Mouse (Mus musculus): ENCODE measurements around the gene Zcchc2.

The Zcchc2 gene

DNA sequence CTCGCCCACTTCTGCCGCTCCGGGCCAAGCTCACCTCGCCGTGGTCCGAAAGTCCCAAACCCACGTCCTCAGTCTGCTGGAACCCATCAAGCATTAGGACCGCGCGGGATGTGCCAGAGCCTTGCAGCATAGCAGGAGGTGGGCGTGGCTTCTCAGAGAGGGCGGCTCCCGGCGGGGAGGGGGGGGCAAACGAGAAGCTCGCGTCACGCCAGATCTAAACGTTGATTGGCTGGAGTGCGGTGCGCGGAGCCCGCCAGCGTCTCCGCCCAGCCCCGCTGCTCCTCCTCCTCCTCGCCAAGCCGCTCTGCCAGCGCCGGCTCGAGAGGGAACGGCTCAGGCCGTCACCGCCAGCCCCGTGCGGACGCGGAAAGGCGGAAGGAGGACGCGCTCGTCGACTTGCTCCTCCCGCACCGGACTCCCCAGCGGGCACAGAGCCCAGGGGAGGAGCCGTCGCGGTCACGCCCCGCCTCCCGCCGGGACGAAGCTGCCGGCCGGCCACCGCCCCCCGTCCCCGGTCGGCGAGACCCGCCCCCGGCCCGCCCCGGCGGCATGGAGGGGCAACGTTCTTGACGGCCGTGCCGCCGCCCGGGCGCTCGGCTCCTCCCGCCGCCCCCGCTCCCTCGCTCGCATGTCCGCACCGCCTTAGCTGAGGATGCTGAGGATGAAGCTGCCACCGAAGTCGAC is at the start of gene Zcchc2:
TSS of gene Zcchc2 (plus strand) at position 269 of the 684 bp plus-strand sequence.
- DNase-seq (ENCODE audit: low read depth, low spot score): peak; percentile 97

DNA sequence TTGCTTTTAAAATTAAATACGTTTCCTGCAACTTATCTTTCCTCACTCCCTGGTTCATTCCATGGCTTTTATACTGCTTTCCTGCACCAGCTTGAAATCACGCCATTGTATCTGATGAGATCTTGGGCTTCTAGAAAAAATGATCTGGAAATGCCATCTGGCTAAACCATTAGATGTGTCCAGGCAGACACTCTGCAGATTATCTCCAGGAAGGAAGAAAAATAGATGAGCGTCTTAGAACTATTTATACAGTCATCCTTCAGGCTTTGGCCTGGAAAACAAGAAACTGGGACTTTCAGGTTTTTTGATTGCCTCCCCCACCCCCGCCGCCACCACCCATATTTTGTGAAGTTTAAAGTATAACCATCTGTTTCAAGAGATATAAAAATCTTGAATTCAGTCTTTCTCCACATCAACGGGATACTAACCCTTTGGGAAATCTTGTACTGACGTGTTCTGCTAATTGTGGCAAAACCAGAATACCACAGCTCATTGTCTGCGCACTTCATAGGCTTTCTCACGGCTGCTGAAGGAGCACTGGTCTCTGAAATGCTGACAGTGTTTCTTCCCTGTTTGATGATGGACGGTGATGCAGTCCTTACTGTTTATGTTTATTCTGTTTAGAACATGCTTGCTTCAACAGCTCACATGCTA is 45.2 kb upstream of the Zcchc2 start:
- DNase-seq (ENCODE audit: low read depth, low spot score): no peak

DNA sequence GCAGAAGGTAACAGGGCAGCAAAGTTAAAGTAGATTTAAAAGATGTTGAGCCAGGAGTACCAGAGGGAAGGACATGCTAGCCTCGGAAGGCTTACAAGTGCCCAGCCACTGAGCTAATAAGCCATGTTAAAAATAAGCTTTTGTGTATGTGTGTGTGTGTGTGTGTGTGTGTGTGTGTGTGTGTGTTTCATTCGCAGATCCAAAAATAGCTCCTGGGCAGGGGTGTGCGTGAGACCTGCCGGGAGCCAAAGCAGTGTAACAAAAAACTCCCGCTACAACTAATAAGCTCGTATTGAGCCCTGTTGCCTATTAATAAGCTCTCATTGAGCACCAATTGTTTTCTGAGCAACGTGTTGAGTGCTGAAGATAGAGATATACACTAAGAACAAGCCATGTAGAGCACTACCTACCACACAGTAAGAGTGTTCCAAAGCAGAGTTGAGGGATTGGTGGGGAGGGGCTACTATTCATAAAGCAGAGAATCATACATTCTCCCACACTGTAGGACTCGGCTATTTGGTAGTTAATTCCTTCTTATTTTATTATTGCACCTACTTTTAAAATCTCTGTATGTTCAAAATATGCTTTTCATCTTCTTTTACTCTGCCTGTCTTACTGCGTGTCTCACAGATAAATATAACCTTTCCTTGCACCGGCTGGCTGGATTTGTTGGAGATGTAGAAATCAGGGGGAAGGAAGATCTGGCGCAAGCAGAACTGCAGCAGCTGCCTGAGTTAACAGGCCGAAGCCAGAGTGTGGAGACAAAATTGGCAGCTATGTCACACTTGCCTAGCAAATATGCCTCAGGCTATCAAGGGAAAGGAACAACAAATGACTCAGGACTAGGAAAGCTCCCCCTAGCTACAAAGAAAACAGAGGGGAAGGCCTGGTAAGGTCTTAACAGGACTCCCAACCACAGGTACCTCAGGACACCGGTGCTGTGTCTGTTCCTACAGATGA is 43.3 kb upstream of the Zcchc2 start:
- no peak for DNase-seq (ENCODE audit: low read depth, low spot score)

DNA sequence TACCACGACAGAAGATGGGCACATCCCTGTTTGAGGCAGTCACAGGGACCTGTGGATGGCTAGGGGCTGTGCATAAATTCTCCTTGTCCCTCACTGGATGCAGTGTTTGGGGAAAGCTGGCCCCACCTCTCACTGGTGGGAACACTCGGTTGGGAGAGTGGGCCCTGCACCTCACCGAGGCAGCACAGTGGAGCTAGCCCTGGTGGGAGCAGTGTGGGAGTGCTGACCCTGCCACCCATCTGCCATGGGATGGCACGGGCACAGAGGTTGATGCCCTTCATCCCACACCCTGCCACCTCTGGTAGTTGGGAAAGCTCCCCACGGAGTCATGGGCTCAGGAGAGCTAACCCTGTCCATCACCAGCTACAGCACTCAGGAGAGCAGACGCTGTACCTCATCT is 41.9 kb upstream of the Zcchc2 start:
- no peak for DNase-seq (ENCODE audit: low read depth, low spot score)

DNA sequence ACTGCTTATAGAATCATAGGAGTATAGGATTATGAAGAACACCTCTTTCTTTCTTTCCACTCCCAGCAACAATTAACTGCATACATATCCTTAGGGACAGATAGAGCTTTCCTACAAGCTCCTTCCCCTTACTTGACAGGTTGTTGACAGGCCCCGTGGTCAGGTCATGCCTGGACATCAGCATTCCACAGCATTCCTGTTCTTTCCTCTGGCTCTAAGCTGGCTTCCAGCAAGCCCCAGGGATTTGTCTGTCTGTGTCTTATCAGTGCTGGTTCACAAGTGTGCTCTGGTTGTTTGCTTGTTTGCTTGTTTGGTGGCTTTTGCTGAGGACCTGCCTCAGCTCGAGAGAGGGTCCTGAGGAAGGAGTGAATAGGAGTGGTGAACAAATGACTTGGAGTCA is 36.6 kb upstream of the Zcchc2 start:
- DNase-seq (ENCODE audit: low read depth, low spot score): no peak

DNA sequence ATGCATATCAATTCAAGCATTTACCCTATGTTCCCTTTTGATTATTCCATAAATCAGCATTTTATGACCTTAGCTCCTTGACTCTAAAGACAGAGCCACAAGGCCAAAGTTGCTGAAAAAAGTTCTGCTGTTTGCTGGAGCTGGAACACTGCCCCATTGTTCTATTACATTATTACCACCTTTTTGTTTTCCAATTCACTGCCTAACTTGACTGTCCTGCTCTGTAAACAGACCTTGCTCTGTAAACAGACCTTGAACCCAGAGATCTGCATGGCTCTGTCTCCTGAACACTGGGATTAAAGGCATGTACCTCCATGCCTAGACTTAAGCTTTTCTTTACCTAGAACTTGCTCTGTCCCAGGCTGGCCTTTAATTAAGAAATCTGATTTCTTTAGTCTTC is 36.2 kb upstream of the Zcchc2 start:
- no peak for DNase-seq (ENCODE audit: low read depth, low spot score)

DNA sequence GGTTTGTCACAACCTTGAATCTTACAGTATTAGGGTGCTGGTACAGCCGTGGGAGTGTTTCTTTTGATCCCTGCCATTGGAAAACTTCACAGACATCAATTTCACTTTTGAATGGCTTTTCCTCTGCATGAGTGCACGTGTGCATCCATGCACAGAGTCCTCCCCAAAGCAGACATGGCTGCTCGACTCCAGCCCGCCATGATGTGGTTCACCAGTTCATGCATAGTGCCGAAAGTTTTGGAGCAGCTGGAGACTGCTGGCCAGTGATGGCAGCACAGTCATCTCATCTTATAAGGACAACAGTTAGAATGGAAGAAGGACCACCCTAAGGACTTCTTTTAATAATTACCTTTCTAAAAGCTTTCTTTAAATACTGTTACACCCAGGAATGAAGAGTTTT is 34.1 kb upstream of the Zcchc2 start:
- no peak for DNase-seq (ENCODE audit: low read depth, low spot score)

DNA sequence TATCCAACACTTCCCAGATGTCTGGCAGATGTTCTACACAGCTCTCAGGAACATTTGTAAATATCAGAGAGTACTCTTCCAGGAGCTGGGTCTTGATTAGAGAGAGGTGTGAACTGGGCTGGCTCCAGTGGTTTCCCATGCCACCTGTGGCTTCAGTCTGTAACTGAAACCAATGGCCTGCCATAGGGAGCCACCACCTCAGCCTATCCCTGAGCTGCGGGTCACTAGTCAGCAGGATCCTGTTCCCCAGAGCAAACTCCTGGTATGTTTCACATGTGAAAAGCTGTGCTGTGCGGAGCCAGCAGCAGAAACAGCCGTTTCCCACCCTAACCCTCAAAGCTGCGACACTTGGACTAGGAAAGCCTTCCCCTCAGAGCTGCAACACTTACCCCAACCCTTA is 28.7 kb upstream of the Zcchc2 start:
- no peak for DNase-seq (ENCODE audit: low read depth, low spot score)

DNA sequence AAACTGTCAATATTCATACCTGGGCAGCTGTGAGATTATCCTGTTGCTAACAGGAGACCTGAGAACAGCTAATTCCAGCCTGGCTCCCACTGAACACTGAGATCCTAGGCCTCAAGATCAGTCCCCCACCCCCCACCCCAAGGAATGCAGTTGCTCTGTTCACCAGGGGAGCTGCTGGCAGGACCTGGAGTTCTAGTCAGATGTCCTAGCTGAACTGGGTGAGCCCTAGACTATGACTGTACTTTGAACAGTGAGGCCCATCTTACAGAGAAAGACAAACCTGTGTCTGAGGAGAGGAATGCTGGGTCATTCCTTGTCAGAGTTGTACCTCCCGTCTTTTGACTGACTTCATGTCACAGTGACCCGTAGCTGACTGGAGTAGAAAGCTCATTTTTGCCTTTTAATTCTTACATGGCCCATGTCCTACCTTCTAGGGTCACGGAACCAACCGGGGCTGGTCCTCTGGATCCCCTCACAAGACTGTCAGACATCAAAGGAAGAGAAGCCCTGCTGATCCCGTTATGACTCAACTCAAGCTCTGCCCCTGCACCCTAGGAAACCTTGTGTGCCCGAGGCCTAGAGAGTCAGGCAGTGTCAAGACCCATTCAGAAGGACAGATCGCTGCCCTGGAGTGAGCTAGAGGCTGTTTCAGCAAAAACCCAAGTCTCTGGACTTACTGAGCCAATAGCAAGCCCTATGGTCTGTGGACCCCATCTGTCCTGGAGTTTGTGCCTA is 28.0 kb upstream of the Zcchc2 start:
- no peak for DNase-seq (ENCODE audit: low read depth, low spot score)

DNA sequence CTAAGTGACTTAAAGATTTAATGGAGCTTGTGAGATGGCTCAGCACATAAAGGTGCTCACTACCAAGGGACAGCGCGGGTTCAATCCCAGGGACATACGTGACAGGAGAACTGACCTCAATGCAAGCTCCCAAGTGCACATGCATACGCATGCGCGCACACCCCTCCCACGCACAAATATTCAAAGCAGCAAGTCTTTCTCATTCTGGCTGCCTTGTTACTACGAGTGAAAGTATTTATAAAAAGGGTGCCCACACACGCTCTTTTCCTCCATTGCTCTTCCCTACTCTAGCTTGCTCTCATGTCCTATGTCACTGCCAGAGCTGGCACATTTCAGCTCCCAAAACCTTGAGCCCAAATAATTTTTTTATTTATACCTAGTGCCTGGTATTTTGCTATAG is 27.4 kb upstream of the Zcchc2 start:
- no peak for DNase-seq (ENCODE audit: low read depth, low spot score)

DNA sequence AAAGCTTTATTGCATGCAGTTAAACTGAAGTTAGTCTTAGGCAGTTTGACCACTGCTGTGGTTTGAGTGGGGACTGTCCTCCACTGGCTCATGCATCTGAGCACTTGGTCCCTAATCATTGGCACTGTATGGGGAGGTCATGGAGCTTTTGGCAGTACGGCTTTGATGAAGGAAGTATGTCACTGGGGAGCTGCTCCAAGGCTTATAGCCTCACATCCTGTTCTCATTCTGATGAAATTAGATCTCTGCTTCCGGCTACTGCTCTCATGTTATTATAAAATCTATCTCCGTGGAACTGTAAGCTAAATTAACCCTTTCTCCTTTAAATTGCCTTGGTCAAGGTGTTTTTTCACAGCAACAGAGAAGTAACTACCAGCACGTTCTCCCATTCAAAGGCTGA is 25.7 kb upstream of the Zcchc2 start:
- no peak for DNase-seq (ENCODE audit: low read depth, low spot score)

DNA sequence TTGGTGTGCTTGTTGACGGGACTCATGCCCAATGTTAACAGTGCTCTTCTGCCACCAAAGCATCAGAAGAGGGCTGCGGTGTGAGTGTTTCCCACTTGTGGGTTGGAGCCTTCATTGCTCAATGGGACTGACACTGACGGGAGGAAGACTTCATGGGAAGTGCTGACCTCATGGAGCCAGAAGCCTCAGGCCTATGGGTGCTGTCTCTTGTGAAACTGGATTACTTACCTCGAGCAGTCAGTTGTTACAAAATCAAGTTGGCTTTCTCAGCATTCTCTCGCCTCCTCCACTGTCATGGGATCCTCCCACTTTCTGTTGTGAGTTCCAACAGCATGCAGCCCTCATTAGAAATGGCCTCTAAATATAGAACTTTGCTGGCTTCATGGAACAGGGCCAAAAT is 25.0 kb upstream of the Zcchc2 start:
- no peak for DNase-seq (ENCODE audit: low read depth, low spot score)

DNA sequence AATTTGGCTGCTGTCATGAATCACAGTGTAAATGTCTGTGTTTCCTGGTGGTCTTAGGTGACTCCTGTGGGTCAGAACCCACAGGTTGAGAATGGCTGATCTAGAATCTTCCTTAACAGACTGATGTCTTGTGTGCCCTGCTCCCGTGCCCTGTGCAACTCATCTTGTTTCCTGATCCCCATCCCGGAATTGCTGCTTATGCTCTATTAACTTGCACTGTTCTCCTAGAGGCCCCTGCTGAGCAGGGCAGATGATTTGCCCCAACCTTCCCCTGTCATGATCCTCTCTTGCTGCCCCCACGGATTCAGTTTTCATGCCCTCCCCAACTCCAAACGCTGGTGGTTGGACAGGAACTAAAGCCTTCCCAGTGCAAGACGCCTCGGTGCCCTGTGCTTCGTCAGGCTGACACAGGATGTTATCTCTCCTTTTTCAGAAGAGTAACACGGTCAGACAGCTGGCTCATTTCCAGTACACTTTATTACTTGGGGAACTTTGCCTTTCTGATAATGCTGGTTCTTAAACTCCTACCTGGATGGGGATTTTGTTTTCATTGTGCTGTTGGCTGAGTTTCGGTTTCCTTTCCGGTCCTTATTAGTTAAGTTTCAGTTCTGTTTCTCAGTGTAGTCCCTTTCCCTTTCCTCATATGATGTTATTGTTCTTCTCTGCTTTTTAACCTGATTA is 18.6 kb upstream of the Zcchc2 start:
- no peak for DNase-seq (ENCODE audit: low read depth, low spot score)

DNA sequence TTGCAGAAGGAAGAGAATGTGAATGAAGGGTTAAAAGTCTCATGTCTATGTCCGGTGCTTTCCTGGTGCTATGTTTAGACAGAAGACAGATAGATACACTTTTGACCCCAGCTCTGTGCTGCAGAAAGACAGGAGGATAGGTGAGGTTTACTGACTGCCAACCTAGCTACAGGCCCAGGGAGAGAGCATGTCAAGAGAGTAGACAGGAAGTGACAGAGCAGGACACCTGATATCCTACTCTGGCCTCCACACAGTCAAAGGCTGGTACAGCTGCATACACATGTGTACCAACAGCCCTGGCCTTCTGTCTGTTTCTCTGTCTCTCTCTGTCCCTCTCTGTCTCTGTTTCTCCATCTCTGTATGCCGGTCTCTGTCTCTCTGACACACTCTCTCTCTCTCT is 16.2 kb upstream of the Zcchc2 start:
- DNase-seq (ENCODE audit: low read depth, low spot score): no peak

DNA sequence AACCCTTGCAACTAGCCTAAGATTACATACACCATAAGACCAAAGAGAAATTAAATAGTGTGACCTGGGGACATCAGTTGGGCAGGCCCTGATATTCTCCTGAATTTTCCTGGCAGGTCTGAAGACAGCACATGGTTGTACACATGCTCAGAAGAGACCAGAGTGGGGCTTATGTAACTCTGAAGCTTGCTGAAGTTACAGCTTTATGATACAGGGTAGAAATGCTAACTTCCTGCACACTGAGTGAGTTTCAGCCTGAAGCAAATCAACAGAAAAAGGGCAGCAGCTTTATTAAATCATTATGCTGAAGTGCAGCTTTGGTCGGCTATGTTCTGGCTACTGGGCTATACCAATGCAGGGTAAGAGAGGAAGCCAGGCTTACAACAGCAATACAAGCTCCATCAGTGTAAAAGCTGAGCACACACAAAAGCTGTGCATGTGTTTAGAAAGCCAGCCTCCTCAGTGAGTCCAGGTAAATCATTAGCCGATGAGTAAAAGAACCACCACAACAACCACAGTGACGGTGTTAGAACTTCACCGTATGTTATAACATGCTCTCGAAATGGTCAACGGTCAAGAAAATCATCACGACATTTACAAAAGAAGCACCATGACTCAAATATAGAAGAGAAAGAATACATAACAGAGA is 12.6 kb upstream of the Zcchc2 start:
- no peak for DNase-seq (ENCODE audit: low read depth, low spot score)

DNA sequence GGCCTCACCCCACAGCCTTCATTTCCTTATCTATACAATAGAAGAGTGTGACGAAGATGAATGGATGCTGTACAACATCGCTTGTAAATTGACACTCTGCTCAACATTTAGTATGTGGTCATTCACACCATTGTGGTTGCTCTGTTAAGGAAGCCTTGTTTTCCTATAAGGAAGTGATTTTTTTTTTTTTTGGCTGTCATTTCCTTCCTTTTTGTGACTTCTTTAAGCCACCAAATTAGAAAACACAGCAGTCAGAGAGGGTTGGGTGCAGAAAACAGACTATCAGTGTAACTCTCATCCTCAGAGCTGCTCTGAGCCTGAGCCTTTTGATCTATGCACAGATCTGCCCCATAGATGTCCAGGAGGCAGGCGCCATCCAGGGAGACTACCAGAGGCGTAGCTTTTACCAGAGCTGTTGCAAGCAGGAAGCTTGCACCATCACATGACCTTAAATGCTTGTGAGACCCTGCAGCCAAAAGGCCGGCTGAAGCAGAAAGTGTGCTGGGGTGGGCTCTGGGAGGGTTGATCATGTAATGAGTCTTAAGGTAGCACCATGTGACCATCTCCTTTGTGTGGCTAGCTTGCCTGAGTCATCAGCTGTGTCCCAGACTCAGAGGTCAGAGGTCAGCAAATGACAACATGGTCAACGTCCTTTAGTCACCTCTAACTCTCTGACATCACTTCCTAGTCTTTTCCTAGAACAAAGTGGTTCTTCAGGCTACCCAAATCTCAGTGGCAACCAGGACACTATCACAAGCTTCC is 9.2 kb upstream of the Zcchc2 start:
- DNase-seq (ENCODE audit: low read depth, low spot score): no peak

DNA sequence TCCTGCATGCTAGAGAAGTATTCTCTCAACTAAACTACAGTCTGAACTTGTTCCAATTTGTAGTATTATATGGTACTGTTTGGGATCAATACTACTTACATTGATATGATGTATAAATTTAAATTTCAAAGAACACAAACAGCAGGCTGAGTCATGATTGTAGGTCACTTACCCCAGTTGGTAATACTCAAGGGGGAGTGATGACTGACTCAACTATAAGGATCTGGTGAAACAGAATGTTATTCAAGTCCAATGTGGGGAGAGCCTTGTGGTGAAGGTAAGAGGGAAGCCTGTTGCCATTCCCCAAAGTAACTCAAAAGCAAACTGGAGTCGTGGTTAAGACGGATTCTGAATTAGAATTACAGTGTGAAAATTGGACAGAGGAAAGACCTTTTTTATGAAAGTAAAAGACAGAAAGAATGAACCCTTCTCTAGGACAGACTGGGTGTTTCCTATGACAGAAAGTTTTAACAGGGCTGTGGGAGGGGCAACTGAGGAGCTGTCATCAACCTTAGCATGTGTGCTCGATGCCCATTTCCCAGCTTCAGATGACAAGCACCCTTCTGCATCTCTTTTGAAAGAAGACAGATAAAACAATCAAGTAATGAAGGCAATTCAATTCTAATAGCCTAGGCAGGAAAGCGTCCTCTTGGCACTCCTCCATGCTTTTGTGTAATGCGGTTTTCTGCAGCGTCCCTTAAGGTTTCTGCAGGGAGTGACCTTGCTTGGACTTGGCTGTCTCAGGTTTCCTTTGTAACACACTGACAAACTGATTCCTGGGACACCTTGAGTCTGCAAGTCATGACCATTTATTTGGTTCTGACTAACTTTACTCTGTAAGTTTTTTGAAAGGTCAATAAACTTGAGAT is 7.5 kb upstream of the Zcchc2 start:
- DNase-seq (ENCODE audit: low read depth, low spot score): no peak

DNA sequence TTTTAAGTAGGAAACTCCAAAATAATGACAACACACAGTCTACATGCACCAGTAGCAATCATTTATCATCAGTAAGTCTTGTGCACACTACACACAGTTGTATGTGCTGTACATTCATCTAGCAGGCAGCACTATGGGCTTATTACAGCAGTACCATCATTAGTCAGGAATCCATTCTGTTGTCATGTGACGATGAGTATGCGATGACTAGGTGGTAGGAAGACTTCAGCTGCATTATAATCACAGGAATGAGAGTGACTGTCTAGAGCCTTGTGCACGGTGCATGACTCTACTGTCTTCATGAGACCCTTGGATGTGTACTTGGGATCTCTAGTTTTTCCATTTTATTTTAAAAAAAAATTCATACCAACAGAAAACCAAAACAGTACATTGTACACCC is 6.0 kb upstream of the Zcchc2 start:
- no peak for DNase-seq (ENCODE audit: low read depth, low spot score)

DNA sequence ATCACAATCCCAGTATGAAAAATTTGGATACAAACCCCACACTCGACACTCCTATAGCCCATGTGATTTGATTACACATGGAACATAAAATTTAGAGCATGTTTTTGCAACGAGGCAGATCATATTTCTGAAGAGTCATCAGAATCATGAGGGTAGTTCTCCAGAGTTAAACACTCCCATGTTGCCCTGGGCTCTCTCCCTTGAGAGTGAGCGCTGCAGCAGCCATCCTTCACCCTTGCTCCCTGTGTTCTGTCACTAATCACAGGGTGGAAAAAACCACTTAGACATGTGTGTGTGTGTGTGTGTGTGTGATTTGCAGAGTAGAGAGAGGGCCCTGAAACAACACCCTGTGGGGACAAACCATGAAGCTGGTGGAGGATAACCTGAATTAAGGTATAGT is 2.0 kb upstream of the Zcchc2 start:
- no peak for DNase-seq (ENCODE audit: low read depth, low spot score)

All from embryo, embryonic 11.5 days (tissue).